Mouse (Mus musculus): ENCODE results near the gene Mak. TPM values are rescaled to one million over a fixed set of nuclear protein-coding genes. Genes with fewer than 3 reads are reported as not detected.

Mak gene
- total RNA-seq (2021) = 1 to 10 TPM; 1.4 to 2.0 TPM
- long read RNA-seq, experiment 1, partial matches to known transcripts = 0 of 1 reads
- long read RNA-seq, experiment 1, other reads (novel, unspliced or antisense) = 1 of 1 reads
- long read RNA-seq, experiment 2, partial matches to known transcripts = 0 of 3 reads
- long read RNA-seq, experiment 2, other reads (novel, unspliced or antisense) = 2 of 3 reads

DNA sequence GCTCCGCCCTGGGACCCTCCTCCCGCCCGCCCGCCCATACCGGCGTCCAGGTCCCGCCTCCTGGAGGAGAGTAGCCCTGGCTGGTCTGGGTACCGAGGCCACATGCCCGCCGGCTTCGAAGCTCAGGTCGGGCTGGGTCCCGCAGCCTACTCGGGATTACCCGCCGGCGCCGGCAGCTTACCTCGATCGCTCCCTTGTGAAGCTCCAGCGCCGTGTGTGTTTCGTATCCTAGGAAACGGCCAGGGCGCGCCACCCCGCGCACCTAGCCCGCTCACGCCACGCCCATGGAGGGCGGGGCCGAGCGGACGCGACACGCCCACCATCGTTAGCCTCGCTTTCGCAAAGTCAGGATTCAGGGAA lies at the start of gene Mak:
Gene Mak, minus strand, starts transcription at position 286 of the 360 bp plus-strand sequence.
- intact Hi-C loops (cut with DNase I) = no loop called here
- peak; percentile 50 to 71 for DNase-seq (ENCODE audit: low spot score in 2 of 2)

DNA sequence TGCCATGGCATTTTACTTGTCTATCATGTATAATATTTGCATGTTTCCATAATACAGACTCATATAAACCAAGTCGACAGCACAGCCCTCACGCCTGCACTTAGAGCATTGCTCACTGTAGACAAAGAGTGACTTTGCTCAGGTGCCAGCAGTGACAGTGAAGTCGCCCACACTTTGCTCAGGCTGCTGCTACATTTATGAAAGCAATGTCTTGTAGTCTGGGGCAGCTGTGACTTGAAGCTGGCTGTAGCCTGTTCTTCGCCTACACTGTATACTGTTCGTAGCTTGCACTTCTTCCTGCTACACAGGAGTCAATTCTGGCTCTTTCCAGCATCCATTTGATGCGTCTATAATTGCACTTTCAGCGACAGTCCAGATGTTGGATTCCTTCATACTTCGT lies 49.6 kb upstream of the Mak start:
- DNase-seq (ENCODE audit: low spot score in 2 of 2) = peak; percentile 15 to 58

DNA sequence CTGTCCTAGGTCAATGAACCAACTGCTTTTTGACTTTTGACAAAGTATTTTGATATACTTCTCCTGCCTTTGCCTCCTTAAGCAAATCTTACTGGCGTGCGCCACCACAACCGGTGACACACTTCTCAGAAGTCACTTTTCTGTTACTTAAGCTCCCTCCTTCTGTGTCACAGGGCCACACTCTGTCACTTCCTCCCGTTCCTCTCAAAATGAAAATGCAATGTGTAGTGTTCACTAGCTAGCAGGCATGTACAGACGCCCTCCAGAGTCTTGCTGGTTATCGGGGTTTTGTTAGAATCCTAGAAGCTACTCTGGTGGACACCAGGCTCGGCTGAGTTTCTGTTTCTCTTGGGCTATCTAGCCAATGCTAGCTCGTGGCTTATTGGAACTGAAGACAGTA lies 48.8 kb upstream of the Mak start:
- no peak for DNase-seq (ENCODE audit: low spot score in 2 of 2)
- intact Hi-C loops (cut with DNase I) = no loop called here

More for the DNA sequence above, 49.6 kb upstream of the Mak start:
- intact Hi-C loops (cut with DNase I) = no loop called here

DNA sequence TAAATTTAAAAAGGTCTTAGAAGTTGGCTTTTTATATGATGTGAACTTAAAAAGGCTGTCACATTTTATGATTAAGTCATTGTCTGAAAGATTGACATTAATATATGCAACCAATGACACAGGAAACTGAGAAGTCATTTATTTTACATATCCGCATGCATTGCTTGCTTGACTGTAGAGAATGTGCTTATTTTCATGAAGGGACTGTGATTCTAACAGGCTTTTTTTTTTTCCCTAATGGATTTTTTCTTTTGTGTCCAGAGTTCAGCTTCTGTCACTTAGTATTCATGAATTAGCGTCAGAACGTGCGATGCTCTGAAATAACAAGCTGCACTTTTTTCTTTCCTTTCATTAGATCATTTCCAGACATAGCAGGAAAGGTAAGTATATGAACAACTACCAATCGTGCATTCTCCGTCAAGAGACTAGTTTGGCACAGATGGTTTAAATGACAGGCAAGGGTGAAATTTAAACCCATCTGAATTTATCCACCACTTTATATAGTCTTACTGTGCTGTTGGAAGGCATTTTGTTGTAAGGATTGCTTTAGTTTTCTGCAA lies 44.2 kb upstream of the Mak start:
- intact Hi-C loops (cut with DNase I) = no loop called here
- DNase-seq (ENCODE audit: low spot score in 2 of 2) = no peak

DNA sequence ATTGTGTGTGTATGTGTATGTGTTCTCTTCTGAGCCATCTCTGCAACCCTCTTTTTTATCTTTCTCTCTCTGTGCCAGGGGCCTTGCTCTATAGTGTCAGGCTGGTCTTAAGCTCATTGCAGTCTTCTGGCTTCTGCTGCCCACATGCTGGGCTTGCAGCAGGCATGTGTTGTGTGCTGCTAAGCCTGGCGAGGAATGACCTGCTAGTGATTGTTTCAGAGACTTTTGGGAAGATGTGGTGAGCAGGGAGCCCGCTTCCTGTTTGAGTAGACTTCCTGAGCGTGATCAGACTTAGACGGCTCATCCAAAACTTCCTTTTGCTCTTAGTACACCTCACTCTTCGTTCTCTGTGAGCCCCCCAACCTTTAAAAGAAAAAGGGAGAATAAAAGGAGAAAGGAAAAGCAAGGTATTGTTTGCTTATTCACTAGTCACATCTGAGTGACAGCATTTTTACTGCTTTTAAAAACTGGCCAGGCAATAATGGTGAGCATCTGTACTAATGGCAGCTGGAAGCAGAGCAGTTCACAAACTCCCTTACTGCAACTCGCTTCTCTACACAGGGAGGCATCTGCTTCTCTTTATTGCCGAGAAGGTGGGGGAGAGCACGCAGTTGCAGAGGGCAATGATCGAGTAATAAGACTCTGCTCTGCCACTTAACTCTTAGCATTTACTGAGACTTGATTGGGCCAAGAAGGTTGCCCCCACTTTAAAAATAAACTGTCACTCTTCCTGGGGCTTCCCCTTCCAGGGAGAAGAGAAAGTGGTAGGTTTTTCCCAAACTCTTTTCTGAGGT lies 39.8 kb upstream of the Mak start:
- DNase-seq (ENCODE audit: low spot score in 2 of 2) = no peak
- intact Hi-C loops (cut with DNase I) = no loop called here

DNA sequence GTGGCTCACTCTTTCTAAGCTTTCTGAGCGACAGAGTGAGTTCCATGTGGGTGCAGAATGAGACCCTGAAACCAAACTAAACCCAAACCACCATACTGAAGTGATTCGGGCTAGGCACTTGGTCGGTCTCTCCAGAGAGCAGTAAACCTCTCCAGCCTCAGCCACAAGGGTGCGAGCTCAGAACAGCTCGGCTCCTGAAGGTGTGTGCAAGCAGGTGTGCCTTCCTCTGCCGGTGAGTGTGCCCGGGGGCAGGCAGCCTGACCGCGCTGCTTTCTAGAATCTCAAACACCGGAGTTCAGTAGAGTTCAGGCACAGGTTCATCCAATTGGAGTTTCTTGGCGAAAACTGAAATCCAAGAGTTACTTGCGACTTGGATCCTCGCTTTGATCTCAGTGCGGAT lies 34.4 kb upstream of the Mak start, which contains the start of gene Sycp2l:
Gene Sycp2l, plus strand, starts transcription at position 368 of the 400 bp plus-strand sequence.
- intact Hi-C loops (cut with DNase I) = no loop called here
- DNase-seq (ENCODE audit: low spot score in 2 of 2) = no peak

DNA sequence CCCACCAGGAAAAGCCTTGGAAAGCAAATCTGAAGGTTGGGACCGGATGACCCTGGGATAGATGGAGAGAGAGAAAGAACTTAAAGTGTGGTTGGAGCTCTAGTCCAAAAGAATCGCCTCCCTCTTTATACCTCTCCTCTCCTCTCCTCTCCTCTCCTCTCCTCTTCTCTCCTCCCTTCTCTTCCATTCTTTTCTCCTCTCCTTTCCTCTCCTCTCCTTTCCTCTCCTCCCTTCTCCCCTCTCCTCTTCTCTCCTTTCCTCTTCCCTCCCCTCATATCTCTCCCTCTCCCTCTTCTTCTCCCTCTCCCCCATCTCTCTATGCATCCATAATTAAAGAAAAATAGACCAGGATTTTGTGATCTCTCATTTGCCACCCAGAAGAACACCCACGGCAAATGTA lies 31.4 kb upstream of the Mak start, which contains the start of gene Gcm2:
Gene Gcm2, minus strand, starts transcription at position 101 of the 400 bp plus-strand sequence.
- DNase-seq (ENCODE audit: low spot score in 2 of 2) = no peak
- intact Hi-C loops (cut with DNase I) = no loop called here

DNA sequence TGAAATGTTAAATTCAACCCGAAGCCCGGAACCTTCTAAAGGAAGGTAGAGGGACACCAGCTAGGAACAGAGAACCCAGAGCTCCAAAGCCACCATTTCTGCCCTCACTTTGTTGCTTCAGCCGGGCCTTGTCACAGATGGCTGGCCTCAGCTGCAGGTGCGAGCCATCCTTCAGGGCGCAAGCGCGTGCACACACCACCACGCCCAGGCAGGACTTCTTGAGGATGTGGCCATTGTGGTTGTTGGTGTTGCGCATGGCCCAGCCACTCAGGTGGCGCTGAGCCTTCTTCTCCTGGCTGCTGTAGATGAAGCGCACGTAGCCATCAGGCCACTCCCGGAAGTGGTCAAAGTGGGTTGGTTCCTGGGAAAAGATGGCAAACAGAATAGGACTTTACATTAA lies 26.0 kb upstream of the Mak start:
- no peak for DNase-seq (ENCODE audit: low spot score in 2 of 2)

DNA sequence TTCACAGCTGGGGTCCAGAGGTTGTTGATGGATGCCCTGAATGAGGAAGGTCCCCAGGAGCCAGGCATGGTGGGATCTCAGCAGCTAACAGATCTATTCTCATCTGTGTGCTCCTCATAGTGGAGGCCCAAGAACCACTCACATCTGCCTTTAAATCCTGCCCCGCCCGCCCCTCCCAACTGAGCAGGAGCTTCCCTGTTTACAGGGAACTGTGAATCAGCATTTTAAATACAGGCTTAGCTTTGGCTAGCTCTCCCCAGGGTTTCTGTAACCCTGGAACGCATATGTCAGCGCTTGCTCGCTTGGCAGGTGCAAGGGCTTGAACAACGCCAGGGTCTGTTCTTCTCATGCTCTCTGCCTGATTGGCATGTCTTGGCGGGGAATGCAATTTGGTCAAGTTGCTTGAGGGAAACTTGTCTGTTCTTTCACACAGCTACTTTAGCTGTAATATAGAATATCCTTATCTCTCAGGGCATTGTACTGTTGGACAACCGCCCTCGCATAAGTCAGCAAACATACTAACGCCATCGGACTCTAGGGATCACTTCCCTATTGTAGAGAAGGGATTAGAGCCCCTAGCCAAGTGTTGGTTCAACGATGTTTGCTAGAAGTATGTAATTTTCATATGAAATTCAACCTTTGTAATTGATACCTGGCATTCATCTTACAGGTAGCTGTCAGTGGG lies 24.5 kb upstream of the Mak start:
- intact Hi-C loops (cut with DNase I) = no loop called here
- no peak for DNase-seq (ENCODE audit: low spot score in 2 of 2)

More for the DNA sequence above, 26.0 kb upstream of the Mak start:
- intact Hi-C loops (cut with DNase I) = no loop called here

DNA sequence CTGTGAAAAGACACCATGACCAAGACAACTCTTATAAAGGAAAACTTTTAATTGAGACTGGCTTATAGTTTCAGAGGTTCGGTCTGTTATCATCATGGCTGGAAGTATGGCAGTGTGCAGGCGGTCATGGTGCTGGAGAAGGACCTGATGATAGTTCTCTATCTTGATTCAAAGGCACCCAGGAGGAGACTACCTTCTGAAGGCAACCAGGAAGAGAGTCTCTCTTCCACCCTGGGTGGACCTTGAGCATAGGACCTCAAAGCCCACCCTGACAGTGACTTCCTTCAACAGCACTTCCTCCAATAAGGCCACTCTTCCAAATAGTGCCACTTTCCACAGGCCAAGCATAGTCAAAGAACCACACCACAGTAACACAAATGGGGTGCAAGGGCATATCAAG lies 20.5 kb upstream of the Mak start:
- DNase-seq (ENCODE audit: low spot score in 2 of 2) = no peak
- intact Hi-C loops (cut with DNase I) = no loop called here

DNA sequence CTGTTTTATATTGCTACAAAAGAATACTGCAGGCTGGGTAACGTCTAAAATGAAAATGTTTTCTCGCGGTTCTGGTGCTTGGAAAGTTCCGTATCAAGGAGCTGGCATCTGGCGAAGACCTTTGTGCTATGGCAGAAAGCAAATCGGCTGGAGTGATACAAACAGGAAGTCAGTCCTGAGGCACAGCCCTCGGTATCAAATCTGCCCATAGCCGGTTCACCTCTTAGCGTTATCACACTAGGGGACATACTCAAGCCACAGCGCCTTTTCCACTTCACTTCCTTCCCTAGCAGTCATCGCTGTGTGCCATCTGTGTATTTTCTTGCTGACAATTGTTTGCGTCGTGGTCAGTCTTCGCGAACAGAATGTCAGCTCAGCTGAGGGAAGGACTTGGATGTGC lies 18.8 kb upstream of the Mak start:
- intact Hi-C loops (cut with DNase I) = no loop called here
- no peak for DNase-seq (ENCODE audit: low spot score in 2 of 2)

DNA sequence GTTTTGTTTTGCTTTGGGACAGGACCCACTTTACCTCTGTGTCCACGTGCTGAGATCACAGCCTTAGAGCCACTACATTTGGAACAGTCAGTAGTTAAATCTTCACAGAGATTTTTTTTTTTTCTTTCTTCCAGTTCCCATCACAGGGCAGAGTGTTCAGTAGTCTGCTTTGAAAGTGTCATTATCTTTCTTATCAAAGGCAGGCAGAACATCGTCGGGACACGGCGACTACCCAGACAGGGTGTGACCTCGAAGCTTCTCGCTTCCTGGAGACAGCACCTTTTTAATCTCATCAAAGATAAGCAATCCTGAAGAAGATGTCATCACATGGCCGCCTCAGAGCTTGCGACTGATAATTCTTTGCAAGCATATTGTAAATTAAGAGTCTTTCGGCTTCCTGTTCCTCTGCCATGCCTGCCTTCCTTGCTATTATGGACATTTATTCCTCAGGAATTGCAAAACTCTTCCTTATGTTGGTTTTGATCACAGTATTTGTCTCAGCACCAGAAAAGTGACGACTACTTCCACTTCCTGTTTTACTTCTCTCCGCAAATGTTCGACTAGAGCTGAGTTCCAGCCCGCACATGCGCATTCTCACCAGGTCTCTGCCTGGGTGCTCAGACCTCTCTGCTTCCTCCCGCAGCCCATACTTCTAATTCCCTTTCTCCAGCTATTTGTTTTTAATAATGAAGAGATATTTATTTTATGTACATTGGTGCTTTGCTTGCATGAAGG lies 18.0 kb upstream of the Mak start:
- intact Hi-C loops (cut with DNase I) = no loop called here
- DNase-seq (ENCODE audit: low spot score in 2 of 2) = no peak

DNA sequence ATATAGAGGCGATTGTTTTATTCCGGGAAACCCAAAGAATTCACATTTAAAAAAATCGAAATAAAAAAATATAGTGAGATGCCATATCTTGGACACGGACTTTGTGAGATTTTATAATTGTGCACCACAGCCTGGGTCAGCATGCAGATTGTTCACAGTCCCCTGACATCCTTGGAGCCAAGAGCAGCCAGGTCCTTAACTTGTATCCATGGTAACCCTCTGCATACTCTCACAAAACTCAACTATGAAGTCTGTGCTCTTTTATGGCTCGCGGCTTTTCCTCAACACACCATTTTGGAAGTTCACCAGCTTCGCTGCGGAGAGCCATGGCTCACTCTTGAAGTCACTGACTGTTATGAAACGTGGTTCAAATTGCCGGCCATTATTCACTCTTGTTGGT lies 14.7 kb upstream of the Mak start:
- intact Hi-C loops (cut with DNase I) = no loop called here

DNA sequence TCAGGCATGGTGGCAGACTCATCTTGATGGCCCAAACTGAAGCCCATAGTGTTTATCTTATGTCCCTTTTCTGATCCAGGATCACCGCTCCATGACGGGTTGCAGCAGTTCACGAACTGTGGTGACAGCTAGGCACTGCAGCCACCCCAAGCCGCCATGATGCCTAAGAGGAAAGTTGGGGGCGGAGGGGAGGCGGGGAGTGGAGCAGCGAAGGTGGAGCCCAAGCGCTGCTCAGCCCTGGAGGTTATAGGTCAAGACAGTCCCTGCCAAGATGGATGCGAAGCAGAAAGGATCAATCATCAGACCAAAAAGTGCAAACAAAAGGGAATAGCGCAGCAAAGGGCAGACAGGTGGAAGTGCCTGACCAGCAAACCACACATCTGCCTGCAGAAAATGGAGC lies 11.8 kb upstream of the Mak start:
- intact Hi-C loops (cut with DNase I) = no loop called here

More for the DNA sequence above, 14.7 kb upstream of the Mak start:
- no peak for DNase-seq (ENCODE audit: low spot score in 2 of 2)

DNA sequence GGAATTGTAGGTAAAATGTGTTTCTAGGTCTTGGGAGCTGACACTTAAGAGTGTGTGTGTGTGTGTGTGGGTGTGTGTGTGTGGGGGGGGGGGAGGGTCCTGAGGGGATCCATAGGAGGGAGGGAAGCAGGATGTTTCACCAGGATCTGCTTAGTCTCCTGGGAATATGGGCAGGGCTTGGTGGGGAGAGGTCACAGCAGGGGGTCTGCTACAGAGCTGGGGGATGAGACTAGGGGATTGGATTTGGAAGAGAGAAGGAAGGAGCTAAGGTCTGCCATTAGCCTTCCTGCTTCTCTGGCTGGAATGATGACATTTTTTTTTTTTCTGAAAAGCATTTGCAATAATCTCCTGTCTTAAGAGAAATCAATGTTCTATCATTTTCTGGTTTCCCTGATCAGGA lies 9.2 kb upstream of the Mak start:
- intact Hi-C loops (cut with DNase I) = loop anchor here (5.0 kb wide), 1 partner anchor 149 kb away; no protein-coding TSS in a partner anchor
- DNase-seq (ENCODE audit: low spot score in 2 of 2) = no peak

More for the DNA sequence above, 11.8 kb upstream of the Mak start:
- no peak for DNase-seq (ENCODE audit: low spot score in 2 of 2)

DNA sequence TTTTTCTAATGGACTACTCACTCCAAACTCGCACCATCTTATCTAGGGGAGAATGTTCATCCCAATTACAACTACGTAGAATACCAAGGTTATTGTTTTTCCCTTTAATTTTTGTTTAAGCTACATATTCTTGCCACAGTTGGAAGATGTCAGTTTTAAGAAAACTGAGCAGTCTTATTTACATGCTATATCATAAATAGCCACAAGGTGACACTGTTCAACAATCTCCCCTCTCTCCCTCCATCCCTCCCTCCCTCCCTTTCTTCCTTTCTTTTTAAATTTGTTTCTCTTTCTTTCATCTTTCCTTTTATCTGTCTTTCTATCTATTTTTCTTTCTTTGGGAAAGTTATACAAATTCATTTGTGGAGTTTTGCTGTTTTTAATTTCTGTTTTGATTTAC lies 5.6 kb upstream of the Mak start:
- intact Hi-C loops (cut with DNase I) = loop anchor here (5.0 kb wide), 1 partner anchor 152 kb away; no protein-coding TSS in a partner anchor

DNA sequence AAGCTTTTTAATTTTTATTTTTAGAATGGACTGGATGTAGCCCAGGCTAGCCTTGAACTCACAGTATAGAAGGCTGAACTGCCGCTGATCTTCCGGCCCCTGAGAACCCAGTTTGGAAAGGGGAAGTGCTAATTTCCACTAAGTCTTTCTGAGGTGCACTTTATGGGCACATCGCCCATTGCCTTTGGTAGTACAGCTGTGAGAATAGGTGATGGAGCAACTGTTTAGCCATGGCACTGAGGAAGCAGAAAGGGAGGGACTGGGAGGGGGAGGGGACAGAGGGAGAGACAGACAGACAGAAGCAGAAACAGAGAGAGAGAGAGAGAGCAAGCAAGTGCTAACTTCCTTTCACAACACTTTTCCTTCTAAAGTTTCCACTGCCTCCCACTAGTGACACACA lies 5.0 kb upstream of the Mak start:
- intact Hi-C loops (cut with DNase I) = no loop called here
- no peak for DNase-seq (ENCODE audit: low spot score in 2 of 2)

More for the DNA sequence above, 5.6 kb upstream of the Mak start:
- no peak for DNase-seq (ENCODE audit: low spot score in 2 of 2)

DNA sequence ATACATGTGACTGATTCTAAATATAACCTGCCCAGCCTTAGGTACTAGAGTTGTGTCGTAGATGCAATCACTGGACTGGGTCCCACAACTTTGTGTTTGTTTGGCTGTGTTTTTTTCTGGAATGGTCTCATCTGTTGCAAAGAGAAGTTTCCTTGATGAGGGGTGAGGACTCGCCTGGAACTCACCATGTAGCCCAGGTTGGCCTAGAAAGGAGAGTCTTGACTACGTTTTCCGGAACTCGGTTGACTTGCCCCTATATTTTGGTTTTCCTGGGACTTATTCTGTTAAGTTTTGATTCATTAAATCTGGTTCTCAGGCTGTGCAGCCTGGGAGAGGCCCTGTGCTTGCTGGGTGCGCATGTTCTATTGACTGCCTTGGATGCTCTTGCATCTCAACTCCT lies 1.2 kb upstream of the Mak start:
- intact Hi-C loops (cut with DNase I) = no loop called here
- no peak for DNase-seq (ENCODE audit: low spot score in 2 of 2)

DNA sequence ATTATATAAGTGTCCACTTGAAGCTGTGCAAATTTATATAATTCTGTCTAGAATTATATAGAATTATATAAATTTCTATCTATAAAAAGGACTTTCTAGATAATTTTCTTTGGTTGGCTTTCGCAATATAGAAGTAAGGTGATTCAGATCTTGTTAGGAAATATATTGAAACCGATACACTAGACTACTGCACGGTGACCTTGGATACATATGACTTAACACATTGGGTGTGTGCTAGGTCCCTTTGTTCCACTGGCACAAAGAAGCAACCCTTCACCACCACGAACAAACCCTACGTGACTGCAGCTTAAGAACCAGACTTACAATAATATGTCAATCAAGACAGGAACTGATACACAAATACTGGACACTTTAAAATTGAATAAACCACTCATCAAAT lies 353 bp upstream of the Mak start:
- DNase-seq (ENCODE audit: low spot score in 2 of 2) = no peak
- intact Hi-C loops (cut with DNase I) = no loop called here

Measured in left cerebral cortex, postnatal 14 days (tissue).